Mouse (Mus musculus) limb, embryonic 13.5 days (tissue): ENCODE results near the gene Slc25a11. TPM values are rescaled to one million over a fixed set of nuclear protein-coding genes. Genes with fewer than 3 reads are reported as not detected.

Experiments
- ATAC-seq: fragments of 200-750 bp; cut with Nextera tagmentation; 2 replicates; pipeline ENCODE4 v1.8.0; 2017; ENCODE audit warnings: low read depth, moderate number of reproducible peaks, moderate TSS enrichment; ENCODE audit not compliant: low FRiP score
- H3K27ac ChIP-seq: fragments of 300-500 bp; sonication (generic); 2 replicates; pipeline ENCODE4 v1.5.1; 2015; ENCODE audit warnings: inconsistent platforms, mild to moderate bottlenecking, moderate library complexity
- H3K27me3 ChIP-seq: fragments of 300-500 bp; sonication (generic); 2 replicates; pipeline ENCODE4 v1.6.1; 2015; ENCODE audit warnings: mild to moderate bottlenecking, inconsistent platforms
- H3K36me3 ChIP-seq: fragments of 300-500 bp; sonication (generic); 2 replicates; pipeline ENCODE4 v1.6.1; 2015; ENCODE audit warnings: inconsistent platforms, mild to moderate bottlenecking, moderate library complexity
- H3K4me1 ChIP-seq: fragments of 300-500 bp; sonication (generic); 2 replicates; pipeline ENCODE4 v1.6.1; 2015; ENCODE audit warnings: inconsistent platforms
- H3K4me2 ChIP-seq: fragments of 300-500 bp; sonication (generic); replicated peaks from 2 replicates; pipeline ENCODE4 v1.6.1; 2015; ENCODE audit warnings: inconsistent platforms, mild to moderate bottlenecking, moderate library complexity
- H3K4me3 ChIP-seq: fragments of 300-500 bp; sonication (generic); 2 replicates; pipeline ENCODE4 v1.5.1; 2015; ENCODE audit warnings: moderate library complexity, mild to moderate bottlenecking, inconsistent platforms
- H3K9ac ChIP-seq: fragments of 300-500 bp; sonication (generic); 2 replicates; pipeline ENCODE4 v1.6.1; 2015; ENCODE audit warnings: mild to moderate bottlenecking, inconsistent platforms
- H3K9me3 ChIP-seq: fragments of 300-500 bp; sonication (generic); 2 replicates; pipeline ENCODE4 v1.6.1; 2016; ENCODE audit warnings: inconsistent platforms
- WGBS: fragments of 180-500 bp; shearing (Covaris S2); methylation state at CpG from one replicate; pipeline ENCODE4 v1.1.7; 2015; 5-methylcytosine and 5-hydroxymethylcytosine counted together
- polyA plus RNA-seq: library from polyadenylated mRNA; unstranded; fragments of >200 nt; fragmentation: Nextera tagmentation; extraction: Ambion mirVana; gene quantifications from 2 replicates; pipeline ENCODE4 v1.2.1, GENCODE M21; 2015

The Slc25a11 gene
- polyA plus RNA-seq, 1 experiment from 2014 or later, result 165 TPM

DNA sequence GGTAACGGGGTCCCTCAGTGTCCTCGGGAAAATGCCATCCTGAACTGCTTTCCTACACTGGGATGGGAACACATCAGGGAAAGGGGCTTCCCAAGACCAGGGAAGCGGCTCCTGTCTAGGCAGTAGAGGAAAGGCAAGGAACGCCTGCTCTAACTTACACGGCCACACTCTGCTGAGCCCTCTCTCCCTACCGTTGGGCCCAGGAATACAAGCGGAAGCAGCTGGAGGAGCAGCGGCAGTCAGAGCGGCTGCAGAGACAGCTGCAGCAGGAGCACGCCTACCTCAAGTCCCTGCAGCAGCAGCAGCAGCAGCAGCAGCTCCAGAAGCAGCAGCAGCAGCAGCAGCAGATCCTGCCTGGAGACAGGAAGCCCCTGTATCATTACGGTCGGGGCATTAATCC lies 40.6 kb downstream of the Slc25a11 start:
- Histone ChIP-seq H3K4me2 (0 out of 2 replicates have a peak overlapping the region, but pooled peaks have one; percentile 4), H3K27ac (peak overlapping the region; percentile 10; the same call in 1 of the 2 replicates), H3K36me3 (peaks cover 99% of the 10 kb centered on the region), H3K9ac (no peak overlapping the region), H3K27me3 (no peaks in the 10 kb centered on the region), H3K4me3 (no peak overlapping the region), H3K4me1 (no peaks in the 10 kb centered on the region), H3K9me3 (no peaks in the 10 kb centered on the region)
- ATAC-seq, result no peak
- WGBS, result 67% methylated on average over 12 of the region's 12 CpGs

DNA sequence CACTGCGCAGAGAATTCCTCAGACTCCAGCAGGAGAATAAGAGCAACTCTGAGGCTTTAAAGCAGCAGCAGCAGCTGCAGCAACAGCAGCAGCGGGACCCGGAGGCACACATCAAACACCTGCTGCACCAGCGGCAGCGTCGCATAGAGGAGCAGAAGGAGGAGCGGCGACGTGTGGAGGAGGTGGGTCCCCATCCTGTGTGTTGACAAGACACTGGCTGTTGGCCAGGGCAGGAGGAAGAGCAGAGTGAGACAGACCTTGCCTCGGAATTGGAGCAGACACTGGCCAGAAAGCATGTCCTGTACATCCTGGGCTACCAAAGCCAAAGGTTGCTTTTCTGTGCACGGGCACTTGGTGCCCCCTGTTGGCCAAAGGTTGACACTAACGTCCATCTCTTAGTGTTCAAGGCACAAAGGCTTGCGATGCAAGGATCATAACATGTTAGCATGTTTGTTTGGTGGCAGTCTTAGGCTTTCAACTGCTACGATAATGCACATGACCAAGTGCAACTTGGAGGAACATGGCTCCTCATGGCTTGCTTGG lies 42.2 kb downstream of the Slc25a11 start:
- Histone ChIP-seq H3K9me3 (no peaks in the 10 kb centered on the region), H3K4me3 (no peak overlapping the region), H3K9ac (no peak overlapping the region), H3K27me3 (no peaks in the 10 kb centered on the region), H3K4me2 (no peak overlapping the region), H3K36me3 (peaks cover 89% of the 10 kb centered on the region), H3K4me1 (no peaks in the 10 kb centered on the region), H3K27ac (no peak overlapping the region)
- WGBS, result 62% methylated on average over 14 of the region's 14 CpGs
- no peak for ATAC-seq

DNA sequence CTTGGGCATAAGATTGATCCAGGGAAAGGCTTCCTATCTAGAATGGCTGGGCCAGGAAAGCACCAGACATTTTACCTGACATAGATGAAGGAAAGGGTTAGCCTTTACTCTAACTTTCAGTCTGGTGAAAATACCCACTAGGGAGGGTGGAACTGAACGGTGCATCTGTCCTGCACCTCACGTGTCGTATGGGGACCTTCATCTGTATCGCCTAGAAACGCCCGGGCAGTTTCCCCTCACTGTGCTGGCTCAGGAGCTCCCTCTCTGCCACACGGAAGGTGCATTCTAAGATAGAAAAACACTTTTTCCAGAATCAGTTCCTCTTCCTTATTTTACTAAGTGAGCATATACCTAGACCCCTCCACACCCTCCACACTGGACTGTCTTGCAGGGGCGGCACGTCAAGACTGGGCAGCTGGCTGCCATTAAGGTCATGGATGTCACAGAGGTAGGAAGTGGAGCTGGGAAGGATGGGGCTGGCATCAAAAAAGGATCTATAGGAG lies 48.8 kb downstream of the Slc25a11 start:
- peaks cover 4% of the 10 kb centered on the region; the same call in 1 of the 2 replicates for H3K4me1 ChIP-seq
- H3K4me3 ChIP-seq, result no peak overlapping the region
- H3K27ac ChIP-seq, result no peak overlapping the region
- H3K9ac ChIP-seq, result no peak overlapping the region
- no peaks in the 10 kb centered on the region for H3K9me3 ChIP-seq
- peaks cover 56% of the 10 kb centered on the region for H3K36me3 ChIP-seq
- no peak overlapping the region for H3K4me2 ChIP-seq
- 90% methylated on average over 9 of the region's 9 CpGs for WGBS
- no peaks in the 10 kb centered on the region for H3K27me3 ChIP-seq
- ATAC-seq, result no peak

DNA sequence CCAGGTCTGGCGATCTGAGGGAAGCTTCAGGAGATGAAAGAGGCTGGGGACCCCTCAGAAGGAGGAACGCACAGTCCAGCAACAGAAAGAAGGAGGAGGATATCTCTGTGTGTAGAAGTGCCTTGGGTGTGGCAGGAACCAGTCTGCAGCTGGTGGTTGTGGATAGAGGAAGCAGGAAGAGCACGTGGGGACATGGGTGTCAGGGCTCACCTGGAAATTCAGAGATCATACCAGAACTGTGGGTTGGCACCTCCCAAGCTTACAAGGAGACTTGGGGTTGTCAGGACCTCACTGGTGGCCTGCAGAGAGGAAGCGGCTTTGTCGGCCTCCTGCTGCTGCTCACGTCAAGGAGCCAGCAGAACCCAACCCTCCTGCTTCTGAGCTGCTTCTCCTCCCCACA lies 50.0 kb downstream of the Slc25a11 start:
- no peak for ATAC-seq
- Histone ChIP-seq H3K27ac (no peak overlapping the region), H3K27me3 (no peaks in the 10 kb centered on the region), H3K36me3 (peaks cover 44% of the 10 kb centered on the region), H3K9me3 (no peaks in the 10 kb centered on the region), H3K9ac (no peak overlapping the region; the same call in 1 of the 2 replicates), H3K4me3 (no peak overlapping the region), H3K4me2 (no peak overlapping the region), H3K4me1 (peaks cover 4% of the 10 kb centered on the region; the same call in 1 of the 2 replicates)
- 89% methylated on average over 6 of the region's 6 CpGs for WGBS

DNA sequence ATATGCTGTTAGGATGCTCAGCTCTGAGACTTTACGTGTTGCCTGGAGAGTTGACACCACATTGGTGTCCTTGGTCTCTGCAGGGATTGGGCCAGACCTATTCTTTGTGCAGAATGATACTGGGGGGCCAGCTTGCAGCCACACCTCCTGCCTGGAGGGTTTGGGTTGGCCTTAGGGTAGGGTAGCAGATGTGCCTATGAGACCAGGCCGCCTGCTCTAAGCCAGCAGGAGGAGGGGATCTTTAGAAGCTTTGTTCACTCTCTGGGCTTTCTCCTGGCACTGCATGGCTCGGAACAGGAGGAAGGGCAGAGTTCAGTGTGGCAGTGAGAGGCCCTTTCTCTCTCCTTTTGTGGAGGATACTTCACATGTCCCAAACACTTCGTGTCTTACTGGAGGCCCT lies 51.2 kb downstream of the Slc25a11 start:
- ATAC-seq, result no peak
- Histone ChIP-seq H3K4me1 (peaks cover 7% of the 10 kb centered on the region; the same call in 1 of the 2 replicates), H3K27ac (no peak overlapping the region), H3K9ac (peak overlapping the region; percentile 35; the same call in 1 of the 2 replicates), H3K36me3 (peaks cover 33% of the 10 kb centered on the region), H3K4me2 (no peak overlapping the region), H3K27me3 (no peaks in the 10 kb centered on the region), H3K9me3 (no peaks in the 10 kb centered on the region), H3K4me3 (no peak overlapping the region)
- 61% methylated on average over 4 of the region's 4 CpGs for WGBS

DNA sequence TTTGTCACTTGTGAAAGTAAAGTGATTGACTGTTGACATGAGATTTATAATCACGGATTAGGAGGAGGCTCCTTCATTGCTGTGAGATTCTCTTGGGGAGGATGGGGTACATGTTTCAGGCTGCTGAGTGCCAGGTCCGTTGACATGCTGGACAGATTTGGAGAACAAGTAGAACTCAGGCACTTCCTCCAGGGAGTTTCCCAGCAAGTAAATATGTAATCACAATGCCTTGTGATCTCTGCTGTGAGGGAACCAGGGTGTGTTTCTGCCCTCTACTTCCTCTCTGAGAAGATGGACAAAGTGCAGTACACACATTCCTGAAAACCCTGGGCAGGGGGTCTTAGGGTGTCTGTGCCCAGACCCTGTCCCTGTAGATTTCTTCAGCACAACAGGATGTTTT lies 51.6 kb downstream of the Slc25a11 start:
- WGBS, result 70% methylated on average over 2 of the region's 2 CpGs
- H3K4me2 ChIP-seq, result no peak overlapping the region

DNA sequence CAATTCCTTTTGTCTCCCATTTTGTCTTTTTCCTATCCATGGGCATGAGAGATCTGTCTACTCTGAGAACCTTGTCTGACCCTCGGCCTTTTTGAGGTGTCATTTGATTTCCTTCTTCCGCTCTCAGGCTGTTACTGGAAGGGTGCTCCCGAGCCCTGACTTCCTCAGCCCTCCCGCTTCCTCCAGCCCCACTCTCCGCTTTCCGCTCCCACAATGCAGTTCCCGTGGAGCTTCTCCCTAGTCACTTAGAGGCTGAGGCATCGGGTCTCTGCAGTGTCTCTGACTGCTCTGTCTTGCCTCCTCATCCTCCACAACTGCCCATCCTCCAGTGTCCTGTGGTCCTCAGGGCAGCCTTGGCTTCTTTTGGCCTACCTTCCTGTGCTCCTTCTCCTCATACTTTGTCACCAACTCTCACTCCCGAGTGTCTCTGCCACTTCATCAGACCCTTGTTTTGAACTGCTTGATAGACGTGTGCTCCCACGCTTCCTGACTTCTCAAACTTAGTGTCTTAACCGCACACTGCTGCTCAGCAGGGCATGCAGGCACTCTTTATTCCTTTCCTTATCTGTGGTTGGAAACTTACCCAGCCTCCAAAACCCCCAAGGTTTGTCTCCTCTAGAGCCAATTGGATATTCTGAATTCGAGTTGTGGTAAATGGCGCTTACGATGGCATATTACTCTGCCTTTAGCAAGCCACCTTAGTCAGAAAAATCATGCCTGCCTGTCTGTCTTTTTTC lies 52.9 kb downstream of the Slc25a11 start:
- no peaks in the 10 kb centered on the region for H3K9me3 ChIP-seq
- H3K4me3 ChIP-seq, result no peak overlapping the region
- H3K36me3 ChIP-seq, result peaks cover 26% of the 10 kb centered on the region
- H3K27me3 ChIP-seq, result no peaks in the 10 kb centered on the region
- 81% methylated on average over 15 of the region's 15 CpGs for WGBS
- no peak for ATAC-seq
- H3K9ac ChIP-seq, result 0 out of 2 replicates have a peak overlapping the region, but pooled peaks have one; percentile 2
- H3K4me1 ChIP-seq, result peaks cover 7% of the 10 kb centered on the region; the same call in 1 of the 2 replicates
- no peak overlapping the region for H3K4me2 ChIP-seq
- H3K27ac ChIP-seq, result no peak overlapping the region

More for the DNA sequence above, 51.6 kb downstream of the Slc25a11 start:
- H3K9ac ChIP-seq, result no peak overlapping the region; the same call in 1 of the 2 replicates
- no peak overlapping the region for H3K27ac ChIP-seq
- no peak for ATAC-seq
- no peaks in the 10 kb centered on the region for H3K9me3 ChIP-seq
- no peaks in the 10 kb centered on the region for H3K27me3 ChIP-seq
- no peak overlapping the region for H3K4me3 ChIP-seq
- peaks cover 33% of the 10 kb centered on the region for H3K36me3 ChIP-seq
- peaks cover 7% of the 10 kb centered on the region; the same call in 1 of the 2 replicates for H3K4me1 ChIP-seq

Other genes starting within 250 kb of the Slc25a11 start
- gene Pelp1, start 237.4 kb downstream of the Slc25a11 start, polyA plus RNA-seq, result 40.0 and 41.8 TPM in 2 replicates
- gene Arrb2, start 214.8 kb downstream of the Slc25a11 start, polyA plus RNA-seq, result 22.8 and 24.1 TPM in 2 replicates
- 42.4 and 45.9 TPM in 2 replicates for gene Med11, start 195.6 kb downstream of the Slc25a11 start, polyA plus RNA-seq
- 0.62 and 0.75 TPM in 2 replicates for gene Zmynd15, start 188.0 kb downstream of the Slc25a11 start, polyA plus RNA-seq
- gene Cxcl16, start 187.5 kb downstream of the Slc25a11 start, polyA plus RNA-seq, result 2.7 and 3.9 TPM in 2 replicates
- 0.29 and 0.74 TPM in 2 replicates for gene Tm4sf5, start 142.2 kb downstream of the Slc25a11 start, polyA plus RNA-seq
- gene Vmo1, start 132.9 kb downstream of the Slc25a11 start, polyA plus RNA-seq, result 0.31 and 0.41 TPM in 2 replicates
- 0.43 and 0.92 TPM in 2 replicates for gene Gltpd2, start 128.3 kb downstream of the Slc25a11 start, polyA plus RNA-seq
- 828 and 869 TPM in 2 replicates for gene Psmb6, start 122.1 kb downstream of the Slc25a11 start, polyA plus RNA-seq
- gene Gm40193, start 114.5 kb downstream of the Slc25a11 start, polyA plus RNA-seq, result not detected in 2 replicates
- 4.5 and 5.7 TPM in 2 replicates for gene Pld2, start 107.4 kb downstream of the Slc25a11 start, polyA plus RNA-seq
- 14.1 and 15.5 TPM in 2 replicates for gene Mink1, start 84.6 kb downstream of the Slc25a11 start, polyA plus RNA-seq
- gene 4930544D05Rik, start 31.6 kb downstream of the Slc25a11 start, polyA plus RNA-seq, result not detected in 2 replicates
- not detected in 2 replicates for gene Chrne, start 28.3 kb downstream of the Slc25a11 start, polyA plus RNA-seq
- 0.18 and 0.22 TPM in 2 replicates for gene Gp1ba, start 8.4 kb downstream of the Slc25a11 start, polyA plus RNA-seq
- gene Rnf167, start 244 bp downstream of the Slc25a11 start, polyA plus RNA-seq, result 120 and 129 TPM in 2 replicates
- 1,638 and 1,674 TPM in 2 replicates for gene Pfn1, start 7.2 kb upstream of the Slc25a11 start, polyA plus RNA-seq
- 52.3 and 57.1 TPM in 2 replicates for gene Eno3, start 9.7 kb upstream of the Slc25a11 start, polyA plus RNA-seq
- 159 and 165 TPM in 2 replicates for gene Spag7, start 21.9 kb upstream of the Slc25a11 start, polyA plus RNA-seq
- 11.8 and 15.1 TPM in 2 replicates for gene Camta2, start 40.6 kb upstream of the Slc25a11 start, polyA plus RNA-seq
- gene Inca1, start 52.7 kb upstream of the Slc25a11 start, polyA plus RNA-seq, result 1.6 and 1.8 TPM in 2 replicates
- gene Kif1c, start 53.1 kb upstream of the Slc25a11 start, polyA plus RNA-seq, result 3.4 and 3.6 TPM in 2 replicates
- 6.8 TPM in 2 replicates for gene Zfp3, start 116.7 kb upstream of the Slc25a11 start, polyA plus RNA-seq
- gene Scimp, start 165.1 kb upstream of the Slc25a11 start, polyA plus RNA-seq, result 0.22 and 0.23 TPM in 2 replicates
- gene Rabep1, start 197.3 kb upstream of the Slc25a11 start, polyA plus RNA-seq, result 38.5 and 39.7 TPM in 2 replicates